Mouse (Mus musculus) c-Kit-positive CD71-positive TER-119-negative erythroid progenitor cells, embryonic 14.5 days (primary cell): Measurements from ENCODE around the gene Pmepa1.
A peak's percentile ranks its signal among the peaks of the same experiment; 100 is the strongest.

Experiments used
- DNase-seq: peaks from one replicate; pipeline ENCODE4 v3.0.0-alpha.2; 2013; ENCODE audit warnings: low read depth

Gene Pmepa1

DNA sequence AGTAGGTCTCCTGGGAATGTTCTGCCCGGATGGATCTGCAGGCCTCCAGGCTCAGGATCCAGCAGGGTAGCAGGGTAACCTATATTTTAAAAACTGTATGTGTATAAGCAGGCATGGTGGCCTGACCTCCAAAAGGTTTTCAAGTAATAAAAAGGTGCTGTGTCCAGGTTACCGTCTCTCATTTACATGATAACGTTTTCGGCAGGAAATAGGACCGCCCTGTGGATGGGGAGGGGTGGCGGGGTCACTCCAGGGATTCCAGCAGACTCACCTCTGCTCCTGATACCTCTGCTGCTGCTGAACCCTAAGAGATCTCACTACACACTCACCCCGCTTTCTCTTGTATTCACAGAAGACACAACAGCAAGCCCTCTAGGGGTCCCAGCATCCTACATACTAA is 50.4 kb downstream of the Pmepa1 start:
- DNase-seq, result no peak

DNA sequence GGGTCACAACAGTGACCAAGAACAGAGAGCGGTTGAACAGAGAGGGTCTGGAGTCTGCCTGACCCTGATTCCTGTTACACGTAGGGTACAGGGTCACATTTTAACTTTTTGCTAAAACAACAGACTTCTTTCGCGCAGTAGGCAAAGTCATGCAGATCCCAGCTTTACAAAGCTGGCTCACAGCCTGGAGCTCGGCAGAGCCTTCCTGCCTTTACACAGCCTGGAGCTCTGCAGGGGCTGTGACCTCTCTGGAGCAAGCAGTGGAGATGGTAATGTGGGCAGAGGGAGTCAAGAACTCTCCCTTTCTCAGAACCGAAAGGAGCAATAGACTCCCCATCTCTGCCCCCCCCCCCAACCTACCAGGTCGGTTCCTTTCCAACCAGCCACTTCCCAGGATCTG is 51.5 kb downstream of the Pmepa1 start:
- DNase-seq, result no peak

DNA sequence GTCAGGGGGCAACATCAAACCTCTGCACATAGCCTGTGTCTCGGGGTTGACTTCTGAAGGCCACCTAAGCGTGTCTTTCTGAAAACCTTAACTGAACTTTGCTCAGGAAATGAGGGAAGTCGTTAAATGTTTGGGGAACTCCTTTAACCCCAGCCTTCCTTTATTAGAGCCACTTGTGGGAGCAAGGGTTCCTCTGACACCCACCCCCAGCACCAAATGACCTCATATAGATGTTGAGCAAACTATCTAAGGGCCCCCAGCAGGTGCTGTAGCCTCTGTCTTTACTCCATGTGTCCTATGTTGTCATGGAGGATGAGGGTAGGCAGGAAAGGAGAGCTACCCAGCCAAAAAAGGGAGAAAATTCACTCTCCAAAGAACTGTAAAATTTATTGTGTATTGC is 52.2 kb downstream of the Pmepa1 start:
- no peak for DNase-seq

DNA sequence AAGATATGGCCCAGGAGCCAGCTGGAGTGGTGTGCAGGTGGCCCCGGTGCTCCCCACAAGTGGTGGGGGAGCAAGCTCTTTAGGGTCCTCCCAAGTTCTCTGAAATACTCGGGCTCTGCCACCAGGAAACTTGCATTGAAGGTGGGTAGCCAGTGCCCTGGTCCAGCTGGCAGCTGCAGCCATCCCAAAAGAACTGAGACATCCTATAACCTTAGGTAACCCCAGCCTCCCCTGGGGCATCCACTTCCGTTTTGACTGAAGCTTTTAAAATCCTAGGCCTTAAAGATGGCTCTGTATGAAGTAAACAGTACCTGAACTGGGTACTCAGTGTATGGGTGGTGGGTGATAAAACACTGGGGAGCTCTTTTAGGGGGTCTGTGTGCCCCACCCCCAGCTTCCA is 52.8 kb downstream of the Pmepa1 start:
- DNase-seq, result no peak

DNA sequence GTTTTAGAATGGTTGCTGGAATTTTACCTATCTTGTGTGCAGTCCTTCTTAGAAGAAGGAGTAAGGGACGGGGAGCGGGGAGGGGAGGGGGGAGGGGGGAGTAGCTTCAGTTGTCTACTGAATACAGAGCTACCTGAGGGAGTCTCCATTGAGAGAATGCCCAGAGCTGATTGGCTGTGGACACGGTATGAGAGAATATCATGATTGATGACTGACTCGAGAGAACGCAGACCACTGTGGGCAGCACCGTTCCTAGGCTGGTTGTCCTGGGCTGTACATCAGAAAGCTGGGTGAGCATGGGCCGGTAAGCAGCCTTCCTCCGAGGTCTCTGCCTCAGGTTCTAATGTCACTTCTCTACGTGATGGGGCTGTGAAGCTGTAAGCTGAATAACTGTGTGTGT is 55.6 kb downstream of the Pmepa1 start:
- no peak for DNase-seq

DNA sequence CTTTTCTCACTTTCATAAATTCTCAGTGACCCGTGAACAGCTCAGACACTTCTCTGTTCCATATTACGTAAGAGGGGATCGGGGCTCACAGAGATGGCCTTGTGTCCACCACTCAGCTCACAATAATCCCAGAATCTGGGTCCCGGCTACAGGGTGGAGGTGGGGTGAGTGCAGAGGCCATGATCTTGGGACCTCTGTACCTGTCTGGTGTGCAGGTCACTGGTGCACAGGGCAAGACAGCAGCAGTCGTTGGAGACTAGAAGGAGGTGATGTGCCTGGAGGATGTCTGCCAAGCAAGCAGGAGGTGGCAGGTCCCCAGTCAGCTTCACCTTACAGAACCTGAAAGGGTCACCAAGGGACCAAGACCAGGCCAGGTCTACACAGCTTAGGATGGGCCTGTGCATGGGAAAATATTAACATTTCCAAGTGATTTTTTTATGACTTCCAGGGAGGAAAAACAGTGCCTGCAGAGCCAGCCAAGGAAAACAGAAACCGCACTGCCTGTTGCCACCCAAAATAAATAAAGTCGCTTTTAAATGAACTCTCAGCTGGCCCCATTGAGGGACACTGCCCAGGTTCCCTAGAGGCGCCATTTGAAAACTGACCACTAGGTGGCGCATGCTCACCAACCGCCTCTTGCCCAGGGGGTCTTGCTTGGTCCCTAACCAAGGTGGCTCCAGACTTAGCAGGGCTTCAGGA is 56.9 kb downstream of the Pmepa1 start:
- DNase-seq, result peak; percentile 10

DNA sequence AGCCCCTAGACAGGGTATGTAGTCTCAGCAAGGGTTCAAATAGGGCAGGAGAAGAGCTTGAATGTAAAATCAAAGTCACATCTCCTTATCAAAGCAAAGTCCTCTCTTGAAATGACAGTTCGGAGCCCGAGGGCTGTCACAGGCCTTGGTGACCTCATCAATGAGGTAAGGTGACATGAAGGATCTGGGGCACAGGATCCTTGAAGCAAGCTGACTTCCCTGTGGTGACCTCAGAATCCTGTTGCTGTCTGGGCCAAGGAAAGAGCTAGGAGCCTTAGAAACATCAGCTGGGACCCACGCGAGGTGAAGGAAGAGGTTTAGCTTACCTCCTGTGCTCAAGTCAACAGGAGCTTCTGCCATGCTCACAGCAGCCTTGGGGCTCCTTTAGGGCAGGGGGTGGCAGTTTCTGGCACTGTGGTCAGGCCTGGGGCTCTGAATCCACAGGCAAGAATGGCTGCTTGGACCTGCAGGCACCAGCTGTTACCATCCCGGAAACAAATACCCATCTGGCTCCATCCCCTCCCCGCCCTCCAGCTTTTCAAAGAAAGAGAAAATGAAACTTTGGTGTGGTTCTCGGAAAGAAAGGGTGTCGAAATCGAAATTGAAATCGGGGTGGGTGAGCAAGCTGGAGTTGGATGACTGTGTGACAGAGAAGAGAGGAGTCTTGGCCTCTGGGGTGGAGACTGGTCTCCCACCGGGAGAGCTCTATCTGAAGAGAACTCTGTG is 57.8 kb downstream of the Pmepa1 start, which contains the start of gene Zbp1:
Gene Zbp1, minus strand, starts transcription at position 508 of the 726 bp plus-strand sequence.
- DNase-seq, result no peak

DNA sequence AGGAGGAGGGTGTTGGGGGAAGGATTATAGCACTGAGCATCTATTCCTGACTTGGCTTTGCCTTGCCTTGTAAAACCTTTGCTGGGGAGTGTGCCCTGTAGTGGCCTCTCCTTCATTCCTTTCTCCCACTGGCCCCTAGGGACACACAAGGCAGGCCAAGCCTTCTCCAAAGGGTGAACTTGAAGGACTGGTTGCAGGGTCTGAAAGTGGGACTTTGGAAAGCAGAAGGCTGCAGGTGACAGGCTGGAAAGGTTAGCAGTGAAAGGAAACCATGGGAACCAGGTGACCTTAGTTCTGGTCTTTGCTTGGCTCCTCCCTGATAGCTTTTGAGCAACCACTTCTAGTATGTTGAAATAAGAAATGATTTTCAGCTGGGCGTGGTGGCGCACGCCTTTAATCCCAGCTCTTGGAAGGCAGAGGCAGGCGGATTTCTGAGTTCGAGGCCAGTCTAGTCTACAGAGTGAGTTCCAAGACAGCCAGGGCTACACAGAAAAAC is 58.5 kb downstream of the Pmepa1 start:
- no peak for DNase-seq

DNA sequence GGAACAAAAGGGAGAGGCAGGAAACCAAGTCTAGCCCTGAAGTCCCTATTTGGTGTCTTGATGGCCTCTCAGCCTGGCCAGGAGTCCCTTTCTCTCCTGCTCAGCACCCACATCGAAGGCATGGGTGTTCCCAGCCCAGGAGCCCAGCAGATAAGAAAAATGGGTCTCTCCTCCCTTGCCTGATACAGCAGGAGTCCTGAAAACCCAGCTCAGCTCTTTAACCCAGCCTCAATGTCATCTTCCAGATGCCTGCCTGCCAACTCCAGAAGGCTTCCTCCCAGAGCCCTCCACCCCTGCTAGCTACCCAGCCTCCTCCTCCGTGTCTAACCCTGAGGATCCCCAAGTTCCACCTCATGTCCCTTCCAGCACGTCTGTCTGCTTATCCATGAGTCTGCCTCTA is 59.1 kb downstream of the Pmepa1 start:
- no peak for DNase-seq

DNA sequence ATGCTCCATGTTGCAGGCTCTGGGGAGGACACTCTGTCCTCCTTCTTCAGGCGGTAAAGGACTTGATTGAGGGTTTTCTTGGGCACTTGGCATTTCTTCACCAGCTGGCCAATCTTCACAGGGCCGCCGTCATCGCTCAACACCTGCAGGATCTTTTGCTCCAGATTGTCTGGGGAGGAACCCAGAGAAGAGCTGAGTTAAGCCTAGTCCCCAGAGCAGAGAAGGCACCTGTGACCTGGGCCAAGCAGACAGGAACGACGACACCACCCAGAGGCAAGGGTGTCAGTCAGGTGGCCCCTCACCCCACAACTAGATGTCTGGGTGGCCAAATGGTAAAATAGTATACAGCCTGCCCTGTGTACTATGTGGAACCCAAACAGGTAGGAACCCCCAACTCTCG is 59.5 kb downstream of the Pmepa1 start:
- DNase-seq, result no peak

DNA sequence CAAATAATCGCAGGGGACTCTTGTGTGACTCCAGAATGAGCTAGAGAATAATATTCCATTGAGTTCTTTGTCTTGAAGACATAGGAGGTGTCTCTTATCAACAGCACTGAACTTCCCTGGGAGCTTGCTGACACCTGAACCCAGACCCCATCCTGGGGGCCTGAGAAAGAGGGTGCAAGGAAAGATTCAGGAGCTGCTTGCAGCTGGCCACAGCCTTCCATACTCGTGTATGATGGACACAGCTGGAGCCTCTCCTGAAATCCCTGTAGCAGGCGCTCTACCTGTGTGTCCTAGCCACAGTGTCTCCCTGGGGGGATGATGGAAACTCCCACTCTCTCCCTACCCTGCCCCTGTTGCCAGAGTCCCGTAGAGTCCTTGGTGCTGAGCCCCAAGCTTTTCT is 64.1 kb downstream of the Pmepa1 start:
- DNase-seq, result no peak

DNA sequence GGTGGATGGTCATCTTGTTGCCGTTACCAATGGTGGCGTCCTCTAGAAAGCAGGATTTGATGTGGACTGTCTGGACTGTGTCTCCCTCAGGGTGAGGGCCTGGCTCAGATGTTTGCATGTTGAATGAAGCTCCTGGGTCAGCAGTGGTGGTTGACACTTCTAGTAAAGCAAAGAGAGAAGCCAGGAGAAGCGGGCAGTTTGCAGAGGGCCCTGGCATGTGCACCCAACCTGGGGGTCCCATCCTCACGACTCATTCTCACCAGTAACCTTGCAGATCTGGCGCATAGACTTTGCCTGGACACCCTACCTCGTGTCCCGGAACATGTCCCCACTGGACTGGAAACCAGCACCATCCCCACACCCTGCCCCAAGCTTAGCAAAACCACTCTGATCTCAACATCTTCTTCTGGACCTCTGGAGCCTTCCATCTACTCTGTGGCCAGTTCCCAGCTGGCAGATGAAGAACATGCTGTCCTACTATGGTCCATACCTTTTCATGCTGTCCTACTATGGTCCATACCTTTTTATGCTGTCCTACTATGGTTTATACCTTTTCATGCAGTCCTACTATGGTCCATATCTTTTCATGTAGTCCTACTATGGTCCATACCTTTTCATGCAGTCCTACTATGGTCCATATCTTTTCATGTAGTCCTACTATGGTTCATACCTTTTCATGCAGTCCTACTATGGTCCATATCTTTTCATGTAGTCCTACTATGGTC is 67.1 kb downstream of the Pmepa1 start:
- no peak for DNase-seq

DNA sequence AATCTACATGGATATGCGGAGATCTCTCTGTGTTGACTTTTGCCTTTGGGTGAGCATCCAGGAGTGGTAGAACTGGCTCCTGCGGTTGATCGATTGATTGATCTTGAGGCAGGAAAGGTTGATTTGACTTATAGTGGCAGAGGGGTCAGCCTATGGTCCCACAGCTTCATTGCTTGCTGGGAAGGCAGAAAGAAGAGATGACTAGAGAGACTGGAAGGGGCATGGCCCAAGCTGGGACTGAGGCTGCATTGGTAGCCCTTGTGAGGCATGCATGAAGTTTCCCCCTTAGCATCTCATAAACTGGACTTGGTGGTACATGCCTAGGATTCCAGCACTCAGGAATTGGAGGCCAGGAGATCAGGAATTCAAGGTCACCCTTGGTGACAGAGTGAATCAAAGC is 69.3 kb downstream of the Pmepa1 start:
- no peak for DNase-seq

DNA sequence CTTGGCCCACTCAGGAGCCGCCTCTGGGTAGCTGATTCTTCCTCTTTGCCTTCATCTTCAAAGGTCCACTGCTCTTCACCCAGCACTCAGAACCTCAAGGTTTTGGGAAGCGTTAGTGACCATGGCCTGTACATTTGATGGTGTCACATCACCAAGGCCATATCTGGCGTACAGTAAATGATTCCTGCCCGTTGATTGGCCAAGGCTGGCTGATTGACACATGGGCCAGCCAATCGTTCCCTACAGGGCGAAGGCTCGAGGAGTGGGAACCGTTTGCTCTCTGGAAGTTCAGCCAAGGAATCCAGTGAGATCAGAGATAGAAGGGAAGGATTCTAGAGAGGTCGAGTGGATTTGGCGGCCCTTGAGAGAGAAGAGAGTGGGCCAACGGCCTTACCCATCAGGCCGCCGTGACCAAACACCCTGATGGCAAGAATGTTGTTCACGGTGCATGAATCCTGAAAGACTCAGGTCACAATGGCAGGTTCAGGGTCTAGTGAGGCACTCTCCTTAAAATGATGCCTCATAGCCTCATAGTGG is 70.7 kb downstream of the Pmepa1 start:
- DNase-seq, result no peak

DNA sequence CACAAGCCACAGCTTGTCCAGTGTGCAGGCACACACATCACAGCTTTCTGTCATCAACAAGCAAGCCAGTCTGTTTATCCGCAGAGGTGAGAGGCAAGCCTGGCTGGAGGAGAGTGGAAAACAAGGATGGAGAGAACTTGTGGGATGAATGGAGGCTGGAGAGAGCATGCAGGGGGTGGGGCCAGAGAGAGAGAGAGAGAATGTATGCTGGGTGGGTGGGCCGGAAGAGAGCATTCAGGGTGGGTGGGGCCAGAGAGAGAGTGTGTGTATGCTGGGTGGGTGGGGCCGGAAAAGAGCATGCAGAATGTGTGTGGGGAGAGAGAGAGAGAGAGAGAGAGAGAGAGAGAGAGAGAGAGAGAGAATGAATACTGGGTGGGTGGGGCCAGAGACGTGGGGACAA is 71.7 kb downstream of the Pmepa1 start:
- no peak for DNase-seq

DNA sequence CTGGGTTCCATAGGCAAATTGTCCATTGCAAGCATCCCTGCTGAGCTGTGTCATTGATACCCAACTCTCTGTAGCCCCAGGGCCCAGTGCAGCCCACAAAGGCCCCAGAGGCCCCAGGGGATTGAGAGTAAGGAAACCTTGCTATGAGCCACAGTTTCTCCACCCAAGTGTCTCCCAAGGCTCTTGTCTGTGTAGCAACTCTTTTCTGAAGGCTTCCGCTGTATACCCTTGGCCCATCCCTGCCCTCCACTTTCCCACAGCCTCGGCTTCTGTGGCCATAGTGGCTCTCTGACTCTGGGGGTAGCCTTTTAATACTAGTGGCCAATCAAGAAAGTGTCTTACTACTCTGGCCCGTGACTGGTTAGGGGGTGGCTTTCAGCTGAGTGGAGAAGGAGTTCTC is 72.6 kb downstream of the Pmepa1 start:
- DNase-seq, result no peak

DNA sequence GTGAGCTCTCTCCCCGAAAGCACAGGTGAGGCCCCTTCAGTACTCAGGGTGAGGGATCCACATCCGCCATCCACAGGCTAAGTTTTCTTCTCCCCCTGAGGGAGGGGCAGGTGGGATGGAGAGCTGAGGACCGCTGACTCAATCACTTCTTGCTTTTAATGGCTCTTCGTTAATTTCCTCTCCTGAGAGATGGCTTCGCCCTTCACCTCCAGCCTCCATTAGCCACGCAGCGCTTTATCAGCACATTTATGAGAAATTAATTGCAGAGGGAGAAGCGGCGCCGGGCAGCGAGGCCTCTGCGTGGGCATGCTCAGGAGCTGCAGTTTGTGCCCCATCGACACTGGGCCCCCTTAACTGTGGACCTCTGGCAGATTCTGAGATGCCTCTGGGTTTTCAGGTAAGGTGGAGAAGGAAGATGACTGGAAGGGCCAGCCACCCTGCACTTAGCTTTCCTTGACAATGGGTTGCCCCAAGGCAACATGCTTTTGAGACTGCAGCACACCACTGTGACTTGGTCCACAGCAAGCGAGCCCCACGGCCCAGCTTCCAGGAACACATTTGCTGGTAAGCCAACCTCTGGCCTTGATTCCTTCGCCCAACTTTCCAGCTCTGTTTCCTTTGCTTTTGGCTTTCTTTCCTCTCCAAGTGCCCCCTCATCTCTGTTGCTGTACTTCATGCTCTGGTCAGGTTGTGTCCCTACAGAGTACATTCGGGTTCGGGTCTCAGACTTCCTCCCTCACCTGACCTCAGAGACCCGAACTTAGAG is 73.2 kb downstream of the Pmepa1 start:
- no peak for DNase-seq

DNA sequence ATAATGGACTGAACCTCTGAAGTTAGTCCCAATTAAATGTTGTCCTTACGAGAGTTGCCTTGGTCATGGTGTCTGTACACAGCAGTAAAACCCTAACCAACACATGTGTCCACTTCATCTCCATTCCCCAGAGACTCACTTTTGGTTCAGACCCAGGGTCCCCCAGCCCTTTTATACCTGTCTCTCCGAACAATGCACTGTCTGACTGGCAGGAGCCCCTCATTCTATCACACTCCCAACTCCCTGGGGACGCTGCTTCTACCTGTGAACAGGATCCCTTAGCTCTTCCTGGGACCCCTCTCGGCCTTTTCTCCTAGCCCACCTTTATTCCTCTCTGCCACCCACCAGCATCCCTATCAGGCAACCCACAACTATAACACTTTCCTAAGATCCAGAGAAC is 81.5 kb downstream of the Pmepa1 start:
- DNase-seq, result no peak

DNA sequence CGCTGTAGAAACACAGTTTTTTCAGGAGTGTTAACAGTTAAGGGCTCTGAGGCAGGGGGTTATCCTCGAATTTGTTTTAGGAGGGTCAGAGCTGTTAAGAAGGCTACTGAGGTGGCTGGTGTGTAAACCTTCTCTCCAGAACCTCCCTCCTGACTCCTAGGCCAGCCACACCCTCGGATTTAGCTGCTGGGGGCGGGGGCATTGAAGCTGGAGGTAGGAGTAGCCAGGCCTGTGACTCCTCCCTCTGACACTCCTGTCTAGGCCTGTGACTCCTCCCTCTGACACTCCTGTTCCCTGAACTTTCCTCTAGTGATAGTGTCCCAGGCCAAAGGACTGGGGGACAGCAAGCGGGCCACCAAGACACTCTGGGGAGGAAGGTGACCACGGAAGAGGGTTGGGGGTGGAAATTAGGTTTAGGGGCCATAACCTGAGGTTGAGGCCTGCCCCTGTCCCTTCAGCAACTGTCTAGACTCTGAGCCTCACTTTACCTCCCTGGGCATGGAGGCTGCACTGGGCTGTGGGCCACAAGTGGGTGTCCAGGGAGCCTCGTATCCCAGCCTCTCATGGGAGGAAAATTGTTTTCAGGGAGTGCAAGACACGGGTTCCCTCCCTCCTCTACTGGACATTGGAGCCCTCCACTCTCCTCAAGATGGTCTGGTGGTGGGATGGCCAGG is 89.0 kb downstream of the Pmepa1 start:
- no peak for DNase-seq

DNA sequence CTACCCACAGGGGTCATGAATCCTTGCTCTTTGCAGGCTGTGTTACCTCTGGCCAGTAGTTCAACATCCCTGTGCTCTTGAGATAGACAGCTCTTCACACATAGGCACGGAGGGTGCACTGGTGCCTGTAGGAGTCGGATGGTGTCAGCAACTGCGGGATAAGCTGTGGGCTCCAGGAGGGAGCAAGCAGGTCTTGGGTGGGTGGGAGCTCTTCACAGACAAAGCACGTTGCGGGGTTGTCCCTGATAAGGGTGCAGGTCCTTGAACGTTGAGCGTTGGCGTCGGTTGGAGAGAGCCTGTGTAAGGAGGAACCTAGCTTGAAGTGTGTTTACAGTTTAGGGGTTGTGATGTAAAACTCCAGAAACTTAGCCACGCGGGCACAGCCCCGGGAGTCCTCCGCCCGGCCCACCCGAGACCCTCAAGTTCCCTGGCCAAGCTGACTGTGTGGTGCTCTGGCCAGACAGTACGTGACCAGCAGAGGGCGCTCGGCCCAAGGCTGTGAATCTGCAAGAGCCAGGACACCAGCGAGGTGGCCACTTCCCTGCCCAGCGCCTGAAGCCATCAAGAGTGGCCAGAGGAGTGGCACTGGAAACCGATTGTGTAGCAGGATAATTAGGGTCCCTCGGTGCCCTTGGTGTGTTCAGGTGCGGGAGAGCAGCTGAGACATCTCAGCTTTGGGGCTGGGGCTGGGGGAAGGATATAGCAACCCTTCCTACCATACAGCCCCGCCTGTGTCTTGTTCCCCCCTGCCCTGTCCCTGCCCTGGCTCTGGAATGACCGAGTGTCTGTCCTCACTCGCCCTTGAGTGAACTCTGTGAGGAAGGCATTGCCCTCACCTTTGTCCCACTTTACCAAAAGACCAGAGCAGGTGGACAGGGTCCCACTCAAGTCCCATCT is 90.0 kb downstream of the Pmepa1 start:
- peak; percentile 42 for DNase-seq
